Mouse (Mus musculus) adrenal gland, adult 2 months (tissue): ENCODE measurements around the gene Tle2. TPM values are rescaled to one million over a fixed set of nuclear protein-coding genes. Genes with fewer than 3 reads are reported as not detected.

ENCODE experiments used
- DNase-seq: peaks from one replicate; pipeline ENCODE4 v3.0.0; 2021
- polyA plus RNA-seq: library from polyadenylated mRNA; depleted of rRNA; stranded (reverse); fragments of >200 nt; gene quantifications from 2 replicates; pipeline ENCODE4 v1.2.3, GENCODE M21; 2012
- total RNA-seq, 2 experiments: library from RNA; stranded (reverse); gene quantifications; 2 replicates each; pipeline ENCODE4 v1.2.3; 2021

Tle2 gene
- total and polyA plus RNA-seq, 3 experiments: 50.4 to 417 (median 51.0) TPM

DNA sequence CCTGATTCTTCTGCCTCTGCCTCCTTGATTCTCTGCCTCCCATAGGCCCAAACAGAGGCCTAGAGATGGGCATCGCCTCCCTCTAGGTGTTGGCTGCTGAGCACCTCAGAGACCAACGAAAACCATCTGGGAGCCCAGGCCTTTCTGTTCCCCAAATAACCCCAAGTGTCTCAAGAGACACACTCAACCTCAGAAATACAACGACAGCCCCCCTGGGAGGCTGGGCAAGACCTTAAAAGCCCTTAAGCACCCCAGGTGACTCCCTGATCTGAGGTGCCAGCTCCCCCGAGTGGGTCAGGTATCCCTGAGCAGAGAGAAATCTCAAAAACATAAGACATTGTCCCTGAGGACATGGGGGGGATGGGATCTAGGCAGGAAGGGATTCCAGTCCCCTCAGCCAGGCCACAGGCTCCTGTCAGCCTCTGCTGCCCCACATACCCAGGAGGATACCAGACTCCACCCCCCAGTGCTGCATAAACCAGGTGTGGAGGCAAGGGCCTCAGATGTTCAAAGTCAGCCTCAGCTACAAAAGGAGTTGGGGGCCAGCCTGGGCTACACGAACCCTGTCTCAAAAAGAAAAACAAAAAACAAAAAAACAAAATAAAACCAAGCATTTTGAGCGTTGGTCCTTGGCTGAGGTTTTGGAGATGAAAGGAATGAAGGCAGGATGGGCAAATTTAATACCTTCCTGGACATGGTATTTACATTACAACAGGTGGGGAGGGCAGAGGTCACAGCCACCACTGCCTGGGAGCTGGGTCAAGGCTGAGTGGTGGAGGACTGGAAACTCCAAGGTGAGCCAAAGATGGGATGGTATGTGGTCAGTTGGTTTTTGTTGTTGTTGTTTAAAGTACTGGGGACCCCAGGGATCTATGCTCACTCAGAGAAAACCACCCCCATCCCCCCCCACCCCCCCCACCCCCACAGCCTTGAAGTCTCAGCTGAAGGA, 20.3 kb upstream of the Tle2 start:
- DNase-seq: no peak

DNA sequence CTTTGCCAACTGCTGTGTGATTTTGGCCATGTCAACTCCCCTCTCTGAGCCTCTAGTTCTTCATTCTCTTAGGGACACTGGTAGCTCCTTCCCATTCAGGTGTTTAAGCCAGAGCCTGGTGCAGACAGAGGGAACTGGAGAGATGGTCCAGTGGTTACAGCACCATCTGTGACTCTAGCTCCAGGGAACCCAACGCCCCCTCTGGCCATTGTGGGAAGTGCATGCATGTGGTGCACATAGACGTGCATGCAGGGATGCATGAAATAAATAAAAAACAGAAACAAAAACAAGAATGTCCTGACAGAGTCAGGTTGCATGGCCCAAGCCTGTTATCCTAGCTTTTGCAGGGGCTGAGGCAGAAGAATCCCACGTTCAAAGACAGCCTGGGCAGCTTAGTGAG, 18.1 kb upstream of the Tle2 start:
- DNase-seq: no peak

DNA sequence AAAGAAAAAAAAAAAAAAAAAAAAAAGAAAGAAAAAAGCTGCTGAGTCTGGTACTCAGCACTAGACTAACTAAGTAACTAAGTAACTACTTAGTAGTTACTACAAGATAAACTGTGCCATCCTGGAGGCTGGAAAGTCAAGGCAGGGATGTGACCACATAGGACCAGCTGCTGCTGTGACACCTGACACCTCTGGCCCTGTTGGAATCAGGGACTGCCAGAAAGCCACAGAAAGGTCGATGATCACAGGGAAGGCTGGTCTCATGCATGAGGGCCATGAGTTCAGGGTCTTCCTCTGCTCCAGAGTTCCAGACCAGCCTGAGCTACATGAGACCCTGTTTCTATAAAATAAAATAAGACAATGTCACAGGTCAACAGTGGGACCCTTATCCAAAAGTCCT, 16.9 kb upstream of the Tle2 start:
- DNase-seq: no peak

- DNase-seq: peak; percentile 98
These were observed 15.2 kb upstream of the Tle2 start, which contains the start of gene Aes for GRCm38 (mm10) chr10:81559163-81559626. Aes (plus strand) TSS chr10:81559488.

- peak; percentile 91 for DNase-seq
These were observed 14.5 kb upstream of the Tle2 start for GRCm38 (mm10) chr10:81559627-81560539.

GRCm38 (mm10) chr10:81560719-81561459, 13.5 kb upstream of the Tle2 start:
- DNase-seq: peak; percentile 83

DNA sequence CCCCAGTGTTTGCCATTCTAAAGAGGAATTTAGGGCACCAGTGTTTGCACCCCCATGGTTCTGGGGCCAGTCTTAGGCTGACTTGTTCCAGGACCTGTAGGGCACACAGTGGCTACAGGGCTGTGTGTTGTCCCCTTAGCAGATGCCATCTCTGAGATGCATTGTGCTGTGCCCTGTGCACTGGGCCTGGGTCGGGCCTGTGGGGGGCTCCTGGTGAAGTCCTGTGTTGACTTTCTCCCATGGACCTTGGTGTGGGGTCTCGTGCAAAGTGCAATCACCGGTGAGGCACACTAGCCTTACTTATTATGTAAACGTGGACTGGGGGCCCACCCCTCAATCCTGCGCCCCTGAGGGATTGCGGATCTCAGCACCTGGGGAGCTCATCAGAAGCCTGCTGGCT, 11.9 kb upstream of the Tle2 start:
- no peak for DNase-seq

GRCm38 (mm10) chr10:81563481-81563880, 10.9 kb upstream of the Tle2 start:
- DNase-seq: peak; percentile 89

GRCm38 (mm10) chr10:81564216-81564615, 10.1 kb upstream of the Tle2 start:
- DNase-seq: peak; percentile 85

GRCm38 (mm10) chr10:81564734-81565133, 9.6 kb upstream of the Tle2 start:
- DNase-seq: peak; percentile 45

- DNase-seq: peak; percentile 34
These were observed 8.8 kb upstream of the Tle2 start for GRCm38 (mm10) chr10:81565257-81566228.

- peak; percentile 90 for DNase-seq
These were observed 5.8 kb upstream of the Tle2 start for GRCm38 (mm10) chr10:81568381-81569191.

DNA sequence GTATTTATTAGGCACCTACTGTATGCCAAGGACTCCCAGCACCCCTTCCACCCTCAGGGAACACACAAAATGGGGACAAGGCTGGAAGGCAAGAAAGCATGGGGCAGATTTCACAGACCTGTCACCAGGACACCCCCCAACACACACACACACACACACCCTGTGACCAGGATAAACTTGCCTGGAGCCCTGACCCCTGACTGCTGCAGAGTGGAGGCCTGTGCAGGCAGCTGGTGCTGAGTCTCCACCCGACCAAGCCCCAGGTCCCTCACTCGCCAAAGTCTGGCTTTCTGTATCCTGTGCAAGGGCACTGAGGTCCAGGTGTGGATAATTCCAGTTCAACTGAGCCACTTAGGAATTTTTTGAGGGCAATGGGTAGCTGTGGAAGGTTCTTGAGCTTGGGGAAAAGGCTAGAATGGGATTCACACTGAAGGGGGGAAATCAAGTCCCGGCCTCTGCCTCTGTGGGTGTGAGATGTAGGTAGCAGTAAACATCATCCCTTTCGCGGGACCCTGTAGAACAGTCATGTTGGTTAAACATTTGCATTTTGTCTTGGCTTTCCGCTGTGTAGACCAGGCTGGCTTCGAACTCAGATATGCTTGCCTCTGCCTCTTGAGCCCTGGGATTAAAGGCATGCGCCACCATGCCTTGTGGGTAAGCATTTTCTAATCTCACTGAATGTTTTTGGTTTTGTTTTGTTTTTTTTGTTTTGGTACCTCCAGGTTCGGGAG, 4.7 kb upstream of the Tle2 start:
- no peak for DNase-seq

GRCm38 (mm10) chr10:81570238-81570800, 4.0 kb upstream of the Tle2 start:
- no peak for DNase-seq

- DNase-seq: peak; percentile 96
These were observed 3.4 kb upstream of the Tle2 start for GRCm38 (mm10) chr10:81570831-81571500.

DNA sequence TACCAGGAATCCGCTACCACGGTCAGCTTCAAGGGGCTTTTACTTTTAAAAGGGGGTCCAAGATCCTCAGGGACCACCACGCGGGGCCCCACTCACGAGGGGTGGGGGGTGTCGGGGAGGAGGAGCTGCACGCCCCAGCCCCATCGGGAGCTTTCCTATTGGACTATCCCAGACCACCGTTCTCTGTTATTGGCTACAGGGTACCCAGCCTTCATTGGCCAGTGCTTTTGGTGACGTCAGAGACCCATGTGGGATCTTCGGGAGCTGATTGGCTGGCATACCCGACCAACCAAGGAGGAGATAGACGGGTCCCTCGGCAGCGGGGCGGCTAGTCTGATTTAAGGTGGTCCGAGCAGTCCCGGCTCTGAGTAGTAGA, 2.9 kb upstream of the Tle2 start:
- DNase-seq: peak; percentile 99

- peak; percentile 80 for DNase-seq
These were observed 2.2 kb upstream of the Tle2 start for GRCm38 (mm10) chr10:81572133-81572671.

- peak; percentile 60 for DNase-seq
These were observed 1.4 kb upstream of the Tle2 start for GRCm38 (mm10) chr10:81572975-81573374.
